Mouse (Mus musculus) midbrain, embryonic 16.5 days (tissue): ENCODE data around the gene Rflna. TPM values are rescaled to one million over a fixed set of nuclear protein-coding genes. Genes with fewer than 3 reads are reported as not detected.

Experiments
- ATAC-seq: fragments of 200-750 bp; cut with Nextera tagmentation; 2 replicates; pipeline ENCODE4 v1.8.0; 2017; ENCODE audit warnings: moderate TSS enrichment
- H3K27ac ChIP-seq: fragments of 300-500 bp; sonication (generic); 2 replicates; pipeline ENCODE4 v1.5.1; 2014; ENCODE audit warnings: mild to moderate bottlenecking, low read length, mixed read lengths
- H3K27me3 ChIP-seq: fragments of 300-500 bp; sonication (generic); 2 replicates; pipeline ENCODE4 v1.6.1; 2014; ENCODE audit warnings: low read depth, low read length, mixed read lengths; ENCODE audit not compliant: control insufficient read depth, insufficient read depth
- H3K36me3 ChIP-seq: fragments of 300-500 bp; sonication (generic); 2 replicates; pipeline ENCODE4 v1.6.1; 2014; ENCODE audit warnings: mild to moderate bottlenecking, low read length, moderate library complexity, mixed read lengths; ENCODE audit not compliant: control insufficient read depth, insufficient read depth
- H3K4me1 ChIP-seq: fragments of 300-500 bp; sonication (generic); 2 replicates; pipeline ENCODE4 v1.6.1; 2014; ENCODE audit warnings: mild to moderate bottlenecking, low read length, mixed read lengths; ENCODE audit not compliant: control insufficient read depth, insufficient read depth
- H3K4me2 ChIP-seq: fragments of 300-500 bp; sonication (generic); 2 replicates; pipeline ENCODE4 v1.6.1; 2014; ENCODE audit warnings: mild to moderate bottlenecking, low read length, mixed read lengths
- H3K4me3 ChIP-seq: fragments of 300-500 bp; sonication (generic); 2 replicates; pipeline ENCODE4 v1.5.1; 2014; ENCODE audit warnings: low read depth, mild to moderate bottlenecking, low read length, moderate library complexity, mixed read lengths
- H3K9ac ChIP-seq: fragments of 300-500 bp; sonication (generic); 2 replicates; pipeline ENCODE4 v1.6.1; 2014; ENCODE audit warnings: low read depth, low read length, mixed read lengths
- H3K9me3 ChIP-seq: fragments of 300-500 bp; sonication (generic); replicated peaks from 2 replicates; pipeline ENCODE4 v1.6.1; 2014; ENCODE audit warnings: mild to moderate bottlenecking, low read length, mixed read lengths; ENCODE audit not compliant: control insufficient read depth, poor library complexity, severe bottlenecking
- WGBS: fragments of 180-500 bp; shearing (Covaris S2); extraction: QIAGEN DNeasy Blood & Tissue Kit; methylation state at CpG from one replicate; pipeline ENCODE4 v1.1.7; 2014; 5-methylcytosine and 5-hydroxymethylcytosine counted together
- polyA plus RNA-seq: library from polyadenylated mRNA; unstranded; fragments of >200 nt; fragmentation: Nextera tagmentation; extraction: Ambion mirVana; gene quantifications from 2 replicates; pipeline ENCODE4 v1.2.1, GENCODE M21; 2015

Gene Rflna
- 4.9 and 7.1 TPM in 2 replicates for polyA plus RNA-seq

DNA sequence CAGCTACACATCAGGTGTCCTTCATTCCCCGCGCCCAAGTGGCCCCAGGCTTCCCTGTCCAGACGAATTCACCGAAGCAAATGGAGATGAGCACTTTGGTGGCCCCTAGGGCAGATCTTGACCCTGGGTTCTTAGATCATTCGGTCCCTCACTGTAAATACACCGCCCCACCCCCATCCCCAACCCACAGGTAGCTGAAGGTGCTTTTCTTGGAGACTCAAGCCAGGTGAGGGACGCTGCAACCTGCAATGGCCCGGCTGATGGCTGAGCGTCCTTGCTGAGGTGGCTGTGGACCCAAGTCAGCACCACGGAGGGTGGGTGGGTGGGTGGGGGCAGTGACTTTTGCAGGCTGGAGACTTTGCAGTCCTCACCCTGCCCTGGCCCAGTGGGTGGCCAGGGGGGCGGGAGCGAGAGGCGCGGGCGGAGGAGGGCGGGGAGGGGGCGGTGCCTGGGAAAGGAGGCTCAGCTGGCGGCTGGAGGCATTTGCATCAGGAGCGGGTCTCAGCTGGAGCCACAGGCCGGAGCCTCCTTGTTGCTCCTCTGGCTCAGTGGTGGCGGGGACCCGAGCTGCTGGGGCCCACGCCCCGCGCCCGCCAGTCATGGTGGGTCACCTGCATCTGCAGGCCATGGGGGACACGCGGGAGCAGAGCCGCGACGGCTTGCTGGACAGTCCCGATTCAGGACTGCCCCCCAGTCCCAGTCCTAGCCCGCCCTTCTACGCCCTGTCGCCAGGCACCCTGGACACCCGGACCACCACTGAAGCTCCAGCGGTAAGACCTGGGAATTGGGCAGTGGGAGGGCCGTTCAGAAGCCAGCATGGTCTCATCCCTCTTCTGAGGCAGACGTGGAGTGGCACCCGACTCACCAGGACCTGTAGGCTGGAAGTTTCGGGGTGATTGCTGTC is at the start of gene Rflna:
Gene Rflna (plus strand): TSS at position 253 of the 904 bp plus-strand sequence.
- Histone ChIP-seq H3K4me2 (peak within 1 kb of the TSS; percentile 65), H3K27me3 (peaks cover 11% of the 10 kb centered on the region), H3K4me1 (peaks cover 12% of the 10 kb centered on the region; the same call in 1 of the 2 replicates), H3K9ac (peak within 1 kb of the TSS; percentile 65), H3K4me3 (peak within 1 kb of the TSS; percentile 37), H3K36me3 (no peaks in the 10 kb centered on the region), H3K27ac (no peak within 1 kb of the TSS), H3K9me3 (no peaks in the 10 kb centered on the region)
- ATAC-seq = 0 out of 2 replicates have a peak, but pooled peaks have one; percentile 39
- 2% methylated on average over 33 of the region's 41 CpGs for WGBS

DNA sequence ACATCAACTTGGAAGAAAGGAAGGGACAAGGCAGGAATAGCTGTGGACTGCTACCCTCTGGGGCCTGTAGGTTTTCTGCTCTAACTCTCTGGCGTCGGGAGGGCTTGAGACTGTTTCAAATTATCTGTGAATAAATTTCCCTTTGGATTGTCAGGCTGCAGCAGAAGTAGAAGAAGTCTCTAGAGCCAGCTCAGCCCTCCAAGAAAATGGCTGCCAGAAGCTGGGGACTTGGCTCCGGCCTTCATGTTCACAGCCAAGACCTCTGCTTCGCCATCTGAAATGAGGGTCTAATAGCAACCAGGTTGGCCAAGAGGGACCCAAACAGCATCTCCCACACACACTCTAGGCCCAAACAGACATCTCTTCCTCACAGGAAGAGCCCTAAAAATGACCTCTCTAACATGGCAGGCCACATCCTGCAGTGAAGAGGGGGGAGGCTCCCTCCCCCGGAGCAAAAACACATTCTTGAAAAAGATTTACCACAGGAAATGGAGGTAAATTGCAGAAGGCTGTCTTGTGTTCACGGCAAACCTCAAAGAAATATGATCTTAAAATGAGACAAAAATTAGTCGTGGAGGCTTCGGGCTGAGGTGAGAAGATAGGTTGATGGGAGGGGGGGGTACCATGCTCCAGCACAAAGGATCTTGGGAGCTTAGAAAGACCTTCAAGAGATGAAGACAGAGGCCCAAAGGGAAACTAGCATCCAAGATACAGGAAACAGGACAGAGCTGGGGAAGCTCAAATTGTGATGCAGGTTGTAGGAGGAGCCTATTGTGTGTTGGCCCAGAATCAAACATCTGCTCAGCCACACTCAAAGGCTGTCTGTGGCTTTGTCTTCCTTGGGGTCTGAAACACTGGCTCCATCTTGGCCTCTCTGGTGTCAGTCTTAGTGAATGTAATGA is 48.4 kb upstream of the Rflna start:
- Histone ChIP-seq H3K4me2 (no peak overlapping the region), H3K27ac (no peak overlapping the region), H3K4me1 (0 out of 2 replicates have a peak, but pooled peaks cover 4% of the 10 kb centered on the region), H3K27me3 (no peaks in the 10 kb centered on the region), H3K4me3 (no peak overlapping the region), H3K9ac (no peak overlapping the region), H3K36me3 (no peaks in the 10 kb centered on the region), H3K9me3 (no peaks in the 10 kb centered on the region)
- ATAC-seq = no peak
- WGBS = 85% methylated on average over 8 of the region's 8 CpGs

DNA sequence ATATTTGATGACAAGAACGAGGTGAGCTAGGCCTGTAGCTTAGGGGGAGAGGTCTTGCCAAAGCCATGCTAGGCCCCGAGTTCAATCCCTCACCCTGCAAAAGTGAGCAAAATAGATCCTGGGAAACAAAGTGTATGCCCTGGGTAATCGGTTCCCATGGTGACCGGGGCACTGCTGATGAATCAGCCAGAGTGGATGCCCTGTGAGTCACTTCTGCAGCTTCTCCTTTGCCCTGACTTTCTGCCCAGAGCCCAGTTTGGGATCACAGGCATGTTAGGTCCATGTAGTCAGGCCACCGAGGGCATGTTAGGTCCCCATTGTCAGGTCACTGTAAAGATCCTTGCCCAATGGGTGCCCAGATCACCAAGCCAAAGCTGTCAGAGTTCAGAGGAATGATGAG is 45.5 kb upstream of the Rflna start:
- no peaks in the 10 kb centered on the region for H3K9me3 ChIP-seq
- no peak overlapping the region for H3K27ac ChIP-seq
- H3K36me3 ChIP-seq = no peaks in the 10 kb centered on the region
- H3K9ac ChIP-seq = no peak overlapping the region
- peaks cover 11% of the 10 kb centered on the region; the same call in 1 of the 2 replicates for H3K4me1 ChIP-seq
- no peak overlapping the region for H3K4me3 ChIP-seq
- no peak for ATAC-seq
- no peak overlapping the region for H3K4me2 ChIP-seq
- 72% methylated on average over 5 of the region's 5 CpGs for whole genome bisulfite sequencing
- H3K27me3 ChIP-seq = no peaks in the 10 kb centered on the region

DNA sequence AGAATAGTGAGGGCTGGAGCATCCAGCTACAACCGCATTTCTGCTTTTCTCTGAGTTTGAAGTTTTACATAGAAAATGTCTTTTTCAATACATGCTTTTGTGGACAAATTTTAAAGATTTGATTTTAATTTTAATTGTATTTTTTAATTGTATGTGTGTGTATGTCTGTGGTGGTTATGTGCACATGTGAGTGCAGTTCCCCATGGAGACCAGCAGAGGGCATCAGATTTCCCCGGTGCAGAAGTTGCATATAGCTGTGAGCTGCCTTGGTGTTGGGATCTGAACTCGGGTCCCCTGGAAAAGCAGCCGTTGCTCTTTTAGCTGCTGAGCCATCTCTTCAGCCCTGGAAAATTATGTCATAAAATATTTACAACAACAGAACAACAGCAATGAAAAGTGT is 43.9 kb upstream of the Rflna start:
- Histone ChIP-seq H3K4me2 (no peak overlapping the region), H3K36me3 (no peaks in the 10 kb centered on the region), H3K27me3 (no peaks in the 10 kb centered on the region), H3K4me1 (peaks cover 11% of the 10 kb centered on the region; the same call in 1 of the 2 replicates), H3K9ac (no peak overlapping the region), H3K27ac (no peak overlapping the region), H3K4me3 (no peak overlapping the region), H3K9me3 (no peaks in the 10 kb centered on the region)
- ATAC-seq = no peak
- 96% methylated on average over 4 of the region's 4 CpGs for WGBS

DNA sequence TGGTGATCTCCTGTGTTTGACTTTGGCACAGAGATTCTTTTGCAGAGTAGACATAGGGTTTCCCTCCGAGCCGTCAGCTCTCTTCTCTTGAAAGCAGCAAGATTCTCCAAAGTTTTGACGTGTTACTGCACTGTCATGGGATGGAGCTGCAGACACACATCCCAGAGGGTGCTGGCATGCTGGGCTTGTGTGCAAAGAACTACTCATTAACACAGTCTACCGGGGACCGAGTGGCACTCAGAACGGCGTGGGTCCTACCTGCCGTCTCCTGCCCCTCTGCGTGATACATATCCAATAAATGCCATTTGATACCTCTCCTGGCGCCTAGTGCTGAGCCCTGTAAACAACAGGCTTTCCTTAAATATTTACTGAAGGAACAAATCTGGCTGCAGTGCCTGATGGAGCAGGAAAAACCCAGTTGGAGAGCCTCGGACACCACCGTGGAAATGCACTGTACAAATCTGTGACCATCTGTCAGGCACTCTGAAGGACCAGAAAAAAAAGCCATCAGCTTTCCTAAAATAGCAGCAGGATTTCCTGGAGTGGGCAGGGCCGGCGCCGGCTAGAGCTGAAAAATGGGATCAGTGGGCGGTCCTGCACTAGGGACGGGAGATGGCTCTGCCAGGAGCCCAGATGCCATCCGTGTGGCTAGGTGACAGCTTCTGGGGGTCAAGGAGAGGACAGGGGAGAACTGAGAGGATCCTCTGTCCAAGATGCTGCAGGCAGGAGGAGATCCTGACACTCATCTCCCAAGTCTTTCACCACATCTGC is 42.7 kb upstream of the Rflna start:
- no peaks in the 10 kb centered on the region for H3K9me3 ChIP-seq
- no peaks in the 10 kb centered on the region for H3K27me3 ChIP-seq
- H3K4me3 ChIP-seq = no peak overlapping the region
- H3K9ac ChIP-seq = no peak overlapping the region
- no peaks in the 10 kb centered on the region for H3K36me3 ChIP-seq
- H3K27ac ChIP-seq = peak overlapping the region; percentile 39
- H3K4me2 ChIP-seq = no peak overlapping the region
- H3K4me1 ChIP-seq = peaks cover 11% of the 10 kb centered on the region; the same call in 1 of the 2 replicates
- no peak for ATAC-seq
- 40% methylated on average over 18 of the region's 18 CpGs for WGBS

DNA sequence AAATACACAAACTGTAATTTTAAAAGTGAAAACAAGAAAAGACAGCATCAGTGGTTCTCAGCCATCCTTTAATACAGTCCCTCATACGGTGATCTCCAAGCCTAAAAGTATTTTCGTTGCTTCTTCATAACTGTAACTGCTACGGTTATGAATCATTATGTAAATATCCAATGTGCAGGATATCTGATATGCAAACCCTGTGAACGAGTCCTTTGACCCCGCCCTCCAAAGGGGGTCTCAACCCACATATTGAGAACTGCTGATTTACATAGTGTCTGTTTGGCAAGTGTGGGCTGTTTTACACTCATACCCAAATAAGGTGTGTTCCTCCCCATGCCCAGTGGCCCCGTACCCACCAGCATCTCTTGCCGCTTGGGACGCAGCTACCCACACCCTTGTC is 41.6 kb upstream of the Rflna start:
- H3K4me1 ChIP-seq = peaks cover 11% of the 10 kb centered on the region; the same call in 1 of the 2 replicates
- no peaks in the 10 kb centered on the region for H3K9me3 ChIP-seq
- no peak overlapping the region for H3K27ac ChIP-seq
- WGBS = 87% methylated on average over 8 of the region's 8 CpGs
- H3K27me3 ChIP-seq = no peaks in the 10 kb centered on the region
- H3K4me3 ChIP-seq = no peak overlapping the region
- ATAC-seq = no peak
- no peak overlapping the region for H3K9ac ChIP-seq
- H3K4me2 ChIP-seq = no peak overlapping the region
- no peaks in the 10 kb centered on the region for H3K36me3 ChIP-seq

DNA sequence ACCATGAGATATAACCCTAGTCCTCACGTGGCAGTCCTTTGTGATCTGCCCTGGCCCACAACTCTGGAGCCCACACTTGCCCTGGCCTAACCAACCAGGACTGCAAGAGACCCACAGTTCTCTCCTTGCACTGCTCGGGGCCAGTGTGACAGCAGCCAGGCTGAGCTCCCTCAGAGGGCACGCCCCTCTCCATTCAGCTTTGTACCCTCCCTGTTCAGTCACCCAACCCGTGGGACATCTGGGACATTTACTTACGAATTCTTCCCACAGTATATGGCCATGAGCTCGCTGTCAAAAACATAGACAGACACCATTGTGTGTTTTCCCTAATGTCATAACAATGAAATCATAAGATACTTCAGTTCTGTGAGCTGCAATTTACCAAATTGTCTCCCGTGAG is 40.3 kb upstream of the Rflna start:
- WGBS = 50% methylated on average over 7 of the region's 7 CpGs
- peaks cover 8% of the 10 kb centered on the region; the same call in 1 of the 2 replicates for H3K4me1 ChIP-seq
- no peak overlapping the region for H3K4me2 ChIP-seq
- H3K27me3 ChIP-seq = no peaks in the 10 kb centered on the region
- H3K27ac ChIP-seq = no peak overlapping the region
- H3K36me3 ChIP-seq = no peaks in the 10 kb centered on the region
- H3K9ac ChIP-seq = no peak overlapping the region
- ATAC-seq = no peak
- no peaks in the 10 kb centered on the region for H3K9me3 ChIP-seq
- H3K4me3 ChIP-seq = no peak overlapping the region
